Mouse (Mus musculus) forebrain, postnatal 0 days (tissue): ENCODE results near the gene Pam16. TPM values are rescaled to one million over a fixed set of nuclear protein-coding genes. Genes with fewer than 3 reads are reported as not detected.
A peak's percentile ranks its signal among the peaks of the same experiment; 100 is the strongest.

Source experiments
- ATAC-seq: fragments of 200-750 bp; cut with Nextera tagmentation; 2 replicates; pipeline ENCODE4 v1.8.0; 2017; ENCODE audit warnings: mild to moderate bottlenecking, moderate library complexity
- DNase-seq: peaks from one replicate; pipeline ENCODE4 v3.0.0-alpha.2; 2015
- H3K27ac ChIP-seq: fragments of 300-500 bp; sonication (generic); 2 replicates; pipeline ENCODE4 v1.5.1; 2014; ENCODE audit warnings: low read depth, mild to moderate bottlenecking, antibody characterized with exemption, low read length, moderate library complexity, mixed read lengths
- H3K27me3 ChIP-seq: fragments of 300-500 bp; sonication (generic); 2 replicates; pipeline ENCODE4 v1.6.1; 2014; ENCODE audit warnings: mild to moderate bottlenecking, low read length, mixed read lengths; ENCODE audit not compliant: insufficient read depth
- H3K36me3 ChIP-seq: fragments of 300-500 bp; sonication (generic); 2 replicates; pipeline ENCODE4 v1.6.1; 2014; ENCODE audit warnings: mild to moderate bottlenecking, moderate library complexity; ENCODE audit not compliant: insufficient read depth
- H3K4me1 ChIP-seq: fragments of 300-500 bp; sonication (generic); 2 replicates; pipeline ENCODE4 v1.6.1; 2014; ENCODE audit warnings: antibody characterized with exemption; ENCODE audit not compliant: insufficient read depth
- H3K4me2 ChIP-seq: fragments of 300-500 bp; sonication (generic); 2 replicates; pipeline ENCODE4 v1.6.1; 2014; ENCODE audit warnings: low read depth, mild to moderate bottlenecking, moderate library complexity
- H3K4me3 ChIP-seq: fragments of 300-500 bp; sonication (generic); 2 replicates; pipeline ENCODE4 v1.5.1; 2014; ENCODE audit warnings: low read depth, low read length, mixed read lengths
- H3K9ac ChIP-seq: fragments of 300-500 bp; sonication (generic); 2 replicates; pipeline ENCODE4 v1.6.1; 2014; ENCODE audit warnings: mild to moderate bottlenecking
- H3K9me3 ChIP-seq: fragments of 300-500 bp; sonication (generic); 2 replicates; pipeline ENCODE4 v1.6.1; 2016; ENCODE audit warnings: low read length
- CTCF ChIP-seq: sonication (generic); IDR thresholded peaks from 2 replicates; pipeline ENCODE4 v1.5.1; 2016; ENCODE audit warnings: antibody characterized with exemption, control low read depth, low read depth
- WGBS: fragments of 180-500 bp; shearing (Covaris S2); extraction: QIAGEN DNeasy Blood & Tissue Kit; methylation state at CpG from one replicate; pipeline ENCODE4 v1.1.7; 2014; 5-methylcytosine and 5-hydroxymethylcytosine counted together
- polyA plus RNA-seq: library from polyadenylated mRNA; unstranded; fragments of >200 nt; fragmentation: Nextera tagmentation; extraction: Ambion mirVana; gene quantifications from 2 replicates; pipeline ENCODE4 v1.2.1, GENCODE M21; 2015
- total RNA-seq: library from RNA; depleted of rRNA; stranded (reverse); fragments of >200 nt; gene quantifications from 2 replicates; pipeline ENCODE4 v1.2.3, GENCODE M21; 2014

The Pam16 gene
- total and polyA plus RNA-seq, 2 experiments from 2014 or later: 54.5 to 138 TPM

DNA sequence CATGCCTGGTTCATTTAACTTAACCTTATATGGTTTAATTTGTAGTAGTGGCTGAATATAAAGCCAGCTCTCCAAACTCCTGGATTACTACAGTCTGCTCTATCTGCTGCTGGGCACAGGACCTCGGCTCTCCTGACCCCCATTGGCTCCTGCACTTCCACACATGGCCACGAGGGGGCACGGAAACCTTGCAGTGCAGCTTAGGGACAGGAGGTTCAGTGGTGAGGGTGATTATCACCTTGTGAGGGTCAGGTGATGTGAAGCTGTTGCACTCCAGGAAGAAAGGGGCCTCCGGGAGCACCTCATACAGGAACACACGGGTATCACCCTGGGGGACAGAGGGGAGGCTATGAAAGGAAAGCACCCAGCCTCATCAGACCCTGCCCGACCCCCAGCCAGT, 5.2 kb upstream of the Pam16 start:
- peak; percentile 94 for TF ChIP-seq CTCF
- DNase-seq: peak; percentile 56
- no peak overlapping the region for H3K4me2 ChIP-seq
- no peak overlapping the region for H3K4me3 ChIP-seq
- peaks cover 47% of the 10 kb centered on the region for H3K36me3 ChIP-seq
- no peaks in the 10 kb centered on the region for H3K9me3 ChIP-seq
- ATAC-seq: peak; percentile 42; the same call in 1 of the 2 replicates
- H3K27me3 ChIP-seq: no peaks in the 10 kb centered on the region
- H3K9ac ChIP-seq: no peak overlapping the region
- no peaks in the 10 kb centered on the region for H3K4me1 ChIP-seq
- WGBS: 27% methylated on average over 6 of the region's 6 CpGs
- no peak overlapping the region for H3K27ac ChIP-seq

DNA sequence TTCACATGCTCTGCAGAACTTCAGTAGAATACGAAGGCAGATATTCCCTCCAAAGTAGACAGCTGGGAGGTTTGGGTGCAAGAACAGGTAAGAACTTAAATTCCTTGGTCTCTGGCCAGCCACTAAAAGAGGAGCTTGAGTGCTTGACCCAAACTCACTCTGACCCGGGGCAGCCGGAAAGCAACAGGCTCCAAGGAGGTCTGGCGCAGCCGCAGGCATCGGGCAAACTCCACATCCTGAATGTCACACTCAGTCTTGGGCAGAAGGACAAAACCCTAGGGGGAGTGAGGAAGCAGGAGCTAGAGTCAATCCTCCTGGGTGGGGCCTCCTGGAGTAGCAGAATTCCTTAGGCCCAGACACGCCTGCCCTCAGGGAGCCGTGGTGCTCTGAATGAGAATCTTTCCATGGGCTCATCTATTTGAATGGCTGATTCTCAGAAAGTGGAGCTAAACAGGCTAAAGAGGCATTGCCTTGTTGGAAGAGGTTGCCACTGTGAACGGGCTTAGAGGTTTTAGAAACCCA, 4.2 kb upstream of the Pam16 start:
- no peak for TF ChIP-seq CTCF
- 94% methylated on average over 9 of the region's 9 CpGs for WGBS
- Histone ChIP-seq H3K27ac (no peak overlapping the region), H3K4me2 (no peak overlapping the region), H3K9me3 (no peaks in the 10 kb centered on the region), H3K27me3 (no peaks in the 10 kb centered on the region), H3K9ac (no peak overlapping the region), H3K36me3 (peaks cover 47% of the 10 kb centered on the region), H3K4me1 (peaks cover 2% of the 10 kb centered on the region), H3K4me3 (no peak overlapping the region)
- ATAC-seq (no peak), DNase-seq (no peak)

DNA sequence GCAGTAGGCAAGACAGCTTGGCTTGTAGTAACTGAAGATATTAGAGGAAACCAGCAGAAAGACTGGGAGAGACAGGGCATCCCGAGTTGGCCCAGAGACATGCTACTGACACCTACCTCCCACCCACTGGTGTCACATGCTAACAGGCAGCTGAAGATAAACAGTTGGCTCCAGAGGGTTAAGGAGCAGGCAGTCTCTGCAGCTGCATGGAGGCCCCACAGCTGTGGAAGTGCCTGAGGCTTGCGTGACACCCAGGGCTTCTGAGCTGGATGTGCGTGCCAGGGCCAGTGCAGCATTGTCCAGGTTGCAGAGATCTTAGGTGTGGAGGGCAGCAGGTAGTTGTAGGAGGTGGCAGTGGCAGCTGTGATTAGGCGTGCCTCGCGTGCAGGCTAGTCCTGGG, 2.3 kb upstream of the Pam16 start:
- 94% methylated on average over 6 of the region's 6 CpGs for WGBS
- Histone ChIP-seq H3K36me3 (peaks cover 39% of the 10 kb centered on the region), H3K27ac (no peak overlapping the region), H3K4me3 (no peak overlapping the region), H3K4me1 (peaks cover 13% of the 10 kb centered on the region), H3K9ac (no peak overlapping the region), H3K9me3 (no peaks in the 10 kb centered on the region), H3K27me3 (no peaks in the 10 kb centered on the region), H3K4me2 (no peak overlapping the region)
- no peak for DNase-seq
- no peak for ATAC-seq
- no peak for TF ChIP-seq CTCF

DNA sequence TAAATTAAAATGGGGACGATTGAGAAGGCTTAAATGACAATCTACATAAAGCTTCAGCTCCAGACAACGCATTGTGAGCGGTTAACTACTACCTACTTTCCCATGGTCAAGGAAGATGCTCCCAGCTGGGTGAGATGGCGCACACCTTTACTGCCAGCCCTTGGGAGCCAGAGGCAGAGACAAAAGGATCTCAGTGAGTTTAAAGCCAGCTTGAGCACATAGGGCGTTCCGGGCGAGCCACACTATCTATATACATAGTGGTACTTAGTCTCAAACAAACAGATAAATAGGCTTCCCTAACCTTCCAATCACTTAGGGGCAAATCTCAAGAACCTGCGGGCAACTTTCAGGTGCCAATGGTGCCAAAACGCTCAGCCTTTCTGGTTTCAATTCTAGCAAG, 714 bp downstream of the Pam16 start:
- Histone ChIP-seq H3K4me1 (peaks cover 13% of the 10 kb centered on the region), H3K36me3 (peaks cover 28% of the 10 kb centered on the region), H3K9me3 (no peaks in the 10 kb centered on the region), H3K9ac (peak overlapping the region; percentile 75), H3K4me3 (peak overlapping the region; percentile 52), H3K4me2 (peak overlapping the region; percentile 59), H3K27ac (peak overlapping the region; percentile 79), H3K27me3 (no peaks in the 10 kb centered on the region)
- no peak for TF ChIP-seq CTCF
- 15% methylated on average over 9 of the region's 9 CpGs for WGBS
- no peak for DNase-seq
- ATAC-seq: peak; percentile 8; the same call in 1 of the 2 replicates

DNA sequence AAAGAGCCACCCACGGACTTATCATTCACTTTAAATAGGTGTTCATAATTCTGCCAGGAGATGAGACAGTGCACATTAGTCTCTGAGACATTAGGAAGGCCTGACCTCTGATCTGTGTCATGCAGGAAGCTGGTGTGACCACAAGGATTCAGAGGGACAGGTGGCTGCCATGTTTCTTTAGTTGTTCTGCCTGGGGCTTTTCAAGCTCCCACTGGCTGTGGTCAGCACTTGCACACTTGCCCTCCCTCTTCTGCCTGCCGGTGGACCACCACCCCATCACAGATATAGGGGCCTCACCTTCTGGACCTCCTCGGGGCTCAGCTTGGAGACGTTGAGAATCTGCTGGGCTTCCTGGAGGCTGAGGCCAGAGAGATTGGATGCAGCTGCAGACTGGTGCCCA, 8.0 kb downstream of the Pam16 start:
- ATAC-seq: no peak
- no peaks in the 10 kb centered on the region for H3K27me3 ChIP-seq
- no peaks in the 10 kb centered on the region for H3K4me1 ChIP-seq
- H3K4me2 ChIP-seq: no peak overlapping the region
- H3K27ac ChIP-seq: no peak overlapping the region
- DNase-seq: no peak
- TF ChIP-seq CTCF: no peak
- no peak overlapping the region for H3K4me3 ChIP-seq
- 89% methylated on average over 4 of the region's 4 CpGs for WGBS
- no peak overlapping the region for H3K9ac ChIP-seq
- H3K36me3 ChIP-seq: peaks cover 40% of the 10 kb centered on the region
- H3K9me3 ChIP-seq: no peaks in the 10 kb centered on the region

DNA sequence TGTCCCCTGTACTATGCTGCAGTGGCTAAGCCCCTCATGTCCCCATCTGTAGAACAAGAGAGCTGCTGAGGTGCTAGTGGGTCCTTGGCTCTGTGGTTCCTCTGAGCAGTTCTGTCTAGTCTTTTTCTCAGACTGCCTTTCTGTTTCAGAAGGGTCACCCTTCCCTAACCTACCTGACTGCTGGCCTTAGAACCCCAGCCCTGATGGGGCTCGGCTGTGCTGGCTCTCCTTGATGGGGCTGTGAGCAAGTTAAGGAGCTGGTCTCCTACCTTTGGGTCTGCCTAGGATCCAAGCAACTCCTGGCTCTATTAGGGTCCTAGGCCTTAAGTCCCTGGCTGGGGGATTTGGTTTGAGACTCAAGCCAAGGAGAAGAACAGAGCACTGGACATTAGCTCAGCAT, 9.5 kb downstream of the Pam16 start:
- TF ChIP-seq CTCF: no peak
- Histone ChIP-seq H3K9ac (no peak overlapping the region), H3K4me2 (no peak overlapping the region), H3K4me1 (no peaks in the 10 kb centered on the region), H3K27ac (no peak overlapping the region), H3K27me3 (no peaks in the 10 kb centered on the region), H3K9me3 (no peaks in the 10 kb centered on the region), H3K4me3 (no peak overlapping the region), H3K36me3 (peaks cover 54% of the 10 kb centered on the region)
- 88% methylated on average over 1 of the region's 1 CpGs for WGBS
- ATAC-seq (no peak), DNase-seq (no peak)

DNA sequence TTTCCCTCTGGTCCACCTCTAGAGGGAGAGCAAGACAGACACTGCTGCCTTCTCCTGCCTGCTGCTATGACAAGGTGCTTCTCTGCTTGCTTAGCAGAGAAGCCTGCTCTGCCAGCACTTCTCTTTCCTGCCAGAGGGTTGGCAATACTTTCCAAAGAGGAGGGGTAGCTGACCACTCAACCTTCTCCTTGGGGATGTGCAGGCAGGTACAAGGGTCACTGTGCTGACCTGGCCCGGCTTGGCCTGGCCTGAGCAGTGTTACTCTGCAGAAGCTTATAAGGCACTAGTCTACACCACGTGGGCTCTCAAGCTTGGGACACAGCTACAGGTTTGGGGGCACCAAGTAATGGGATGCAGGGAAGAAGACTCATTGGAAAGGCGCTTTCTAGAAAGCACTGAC, 10.1 kb downstream of the Pam16 start:
- 91% methylated on average over 3 of the region's 3 CpGs for WGBS
- no peak overlapping the region for H3K27ac ChIP-seq
- H3K27me3 ChIP-seq: no peaks in the 10 kb centered on the region
- H3K9me3 ChIP-seq: no peaks in the 10 kb centered on the region
- no peak overlapping the region for H3K4me3 ChIP-seq
- H3K9ac ChIP-seq: no peak overlapping the region
- H3K4me1 ChIP-seq: no peaks in the 10 kb centered on the region
- peaks cover 59% of the 10 kb centered on the region for H3K36me3 ChIP-seq
- no peak for DNase-seq
- peak; percentile 6; the same call in 1 of the 2 replicates for TF ChIP-seq CTCF
- no peak for ATAC-seq
- H3K4me2 ChIP-seq: no peak overlapping the region
